Mouse (Mus musculus) megakaryocyte, embryonic 14.5 days (primary cell): ENCODE measurements around the gene Slc19a3.
"Not testable (repeated sequence)": the region's sequence is repeated elsewhere in the genome, so short reads cannot be mapped to it uniquely, and the experiment has no call there.

Source experiments
- FLI1 ChIP-seq: IDR thresholded peaks from 2 replicates; pipeline ENCODE4 v1.6.1; 2012; ENCODE audit warnings: low read length, inconsistent platforms, mixed read lengths
- GATA1 ChIP-seq: IDR thresholded peaks from 3 replicates; pipeline ENCODE4 v1.6.1; 2012; ENCODE audit warnings: mixed read lengths, low read length, inconsistent platforms, borderline replicate concordance

- not testable (repeated sequence) for TF ChIP-seq GATA1, FLI1
These were observed 37.9 kb downstream of the Slc19a3 start, which contains the start of gene Gm47959 for GRCm38 (mm10) chr1:83000306-83000705.
